Mouse (Mus musculus): ENCODE measurements around the gene Hdhd3. TPM values are rescaled to one million over a fixed set of nuclear protein-coding genes. Genes with fewer than 3 reads are reported as not detected.

Gene Hdhd3
- polyA plus RNA-seq (2015; fragmentation: Nextera tagmentation; extraction: Ambion mirVana) = 12.6 and 13.9 TPM in 2 replicates

DNA sequence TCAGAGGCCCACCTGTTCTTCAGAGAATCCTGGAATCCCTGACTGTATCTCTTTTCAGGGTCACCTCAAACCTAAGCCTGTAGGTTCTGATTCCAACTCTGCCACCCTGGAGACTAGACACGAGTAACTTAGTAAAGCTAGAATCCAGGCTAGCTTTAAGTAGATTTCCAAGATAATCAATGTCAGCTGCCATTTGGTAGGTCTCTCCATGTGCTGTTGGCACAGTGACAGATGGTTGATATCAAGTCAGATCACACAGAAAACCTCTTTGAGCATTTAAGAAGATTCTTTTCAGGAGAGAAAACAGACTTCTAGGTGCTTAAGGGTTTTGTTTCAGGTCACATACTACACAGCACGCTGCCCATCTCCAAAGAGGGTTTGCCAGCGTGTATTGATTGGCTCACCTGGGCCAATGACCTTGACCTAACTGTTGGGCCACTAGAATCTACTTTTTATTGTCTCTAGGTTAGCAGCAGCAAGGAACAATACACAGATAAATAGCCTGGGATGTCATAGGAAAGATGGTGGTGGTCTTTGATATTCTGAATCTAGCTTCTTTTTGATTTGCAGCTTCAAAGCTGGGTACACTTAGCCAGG, at the start of gene Hdhd3:
Gene Hdhd3, minus strand, starts transcription at position 94 of the 597 bp plus-strand sequence.

GRCm38 (mm10) chr4:62524651-62525488, 21.6 kb upstream of the Hdhd3 start, which contains the start of the genes Pole3 and 4933430I17Rik:
Gene Pole3 (minus strand): TSS chr4:62525068.
Gene 4933430I17Rik (plus strand): TSS chr4:62525369.

GRCm38 (mm10) chr4:62519849-62520233, 16.6 kb upstream of the Hdhd3 start, which contains the start of gene Alad:
Gene Alad (minus strand): TSS chr4:62519918.

DNA sequence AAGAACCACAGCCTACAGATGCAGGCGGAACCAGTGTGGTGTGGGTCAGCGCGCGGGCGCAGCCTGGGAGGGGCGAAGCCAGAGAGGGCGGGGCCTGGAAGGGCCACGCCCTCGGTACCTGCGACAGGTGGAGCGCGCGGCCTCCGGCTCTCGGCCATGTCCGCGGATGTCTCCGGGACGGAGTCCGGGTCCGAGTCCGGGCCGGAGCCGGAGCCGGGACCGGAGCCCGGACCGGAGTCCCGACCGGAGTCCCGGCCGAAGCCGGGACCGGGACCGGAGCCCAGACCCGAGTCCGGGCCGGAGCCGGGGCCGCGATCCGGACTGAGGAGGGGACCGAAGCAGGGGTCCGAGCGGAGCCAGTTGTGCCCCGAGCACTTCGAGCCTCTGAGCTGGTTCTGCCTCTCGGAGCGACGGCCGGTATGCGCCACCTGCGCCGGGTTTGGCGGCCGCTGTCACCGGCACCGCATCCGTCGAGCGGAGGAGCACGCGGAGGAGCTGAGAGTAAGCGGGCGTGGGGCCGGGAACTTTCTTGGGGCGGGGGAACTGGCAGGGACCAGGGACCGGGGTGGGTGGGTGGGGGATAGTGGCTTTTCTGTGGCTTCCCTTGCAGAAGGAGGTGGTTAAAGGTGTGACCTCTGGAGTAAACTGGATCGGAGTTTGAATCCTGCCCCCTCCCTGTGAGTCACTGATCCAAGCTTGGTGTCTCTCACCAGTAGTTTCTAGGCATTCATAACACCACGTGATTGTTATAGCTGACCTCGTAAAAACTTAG, 23.1 kb downstream of the Hdhd3 start, which contains the start of gene Bspry:
Gene Bspry, plus strand, starts transcription at position 117 of the 772 bp plus-strand sequence.

DNA sequence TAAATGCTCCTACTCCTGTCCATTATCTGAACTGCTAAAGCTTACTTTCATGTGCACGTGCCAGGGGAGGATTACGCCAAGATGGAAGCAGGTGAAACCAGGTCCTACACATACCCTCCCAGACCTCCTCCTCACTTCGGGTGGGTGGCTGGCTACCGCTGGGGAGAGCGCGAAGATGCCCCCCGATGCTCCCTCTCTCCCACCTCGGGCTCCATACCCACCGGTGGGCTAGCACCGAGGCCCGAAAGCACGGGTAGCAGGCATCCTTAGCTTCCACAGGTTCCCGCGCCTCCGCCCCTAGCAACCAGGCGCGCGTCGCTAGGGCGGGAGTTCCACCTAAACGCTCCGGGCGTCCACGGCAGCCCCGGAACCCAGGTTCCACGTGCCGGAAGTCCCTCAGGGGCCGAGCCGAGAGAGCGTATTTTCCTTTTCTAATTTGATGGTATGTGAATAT, 32.6 kb downstream of the Hdhd3 start, which contains the start of gene Wdr31:
Gene Wdr31, minus strand, starts transcription at position 299 of the 454 bp plus-strand sequence.

Other genes with a start within 250 kb of the Hdhd3 start
- gene Slc31a2, start 240.9 kb downstream of the Hdhd3 start, polyA plus RNA-seq (2015; fragmentation: Nextera tagmentation; extraction: Ambion mirVana) = 52.7 and 61.7 TPM in 2 replicates
- gene Fkbp15, start 142.9 kb downstream of the Hdhd3 start, polyA plus RNA-seq (2015; fragmentation: Nextera tagmentation; extraction: Ambion mirVana) = 16.7 and 22.4 TPM in 2 replicates
- gene Slc31a1, start 142.7 kb downstream of the Hdhd3 start, polyA plus RNA-seq (2015; fragmentation: Nextera tagmentation; extraction: Ambion mirVana) = 80.9 and 95.1 TPM in 2 replicates
- 166 and 207 TPM in 2 replicates for gene Cdc26, start 94.8 kb downstream of the Hdhd3 start, polyA plus RNA-seq (2015; fragmentation: Nextera tagmentation; extraction: Ambion mirVana)
- gene Prpf4, start 94.7 kb downstream of the Hdhd3 start, polyA plus RNA-seq (2015; fragmentation: Nextera tagmentation; extraction: Ambion mirVana) = 9.6 and 15.4 TPM in 2 replicates
- gene Rnf183, start 68.2 kb downstream of the Hdhd3 start, polyA plus RNA-seq (2015; fragmentation: Nextera tagmentation; extraction: Ambion mirVana) = not detected in 2 replicates
- 6.7 and 8.5 TPM in 2 replicates for gene Wdr31, start 32.6 kb downstream of the Hdhd3 start, polyA plus RNA-seq (2015; fragmentation: Nextera tagmentation; extraction: Ambion mirVana)
- gene Bspry, start 23.4 kb downstream of the Hdhd3 start, polyA plus RNA-seq (2015; fragmentation: Nextera tagmentation; extraction: Ambion mirVana) = 1.4 and 2.8 TPM in 2 replicates
- 75.4 and 134 TPM in 2 replicates for gene Alad, start 16.5 kb upstream of the Hdhd3 start, polyA plus RNA-seq (2015; fragmentation: Nextera tagmentation; extraction: Ambion mirVana)
- 49.4 and 75.7 TPM in 2 replicates for gene Pole3, start 21.6 kb upstream of the Hdhd3 start, polyA plus RNA-seq (2015; fragmentation: Nextera tagmentation; extraction: Ambion mirVana)
- 0.23 and 0.27 TPM in 2 replicates for gene 4933430I17Rik, start 21.9 kb upstream of the Hdhd3 start, polyA plus RNA-seq (2015; fragmentation: Nextera tagmentation; extraction: Ambion mirVana)
- gene Rgs3, start 56.4 kb upstream of the Hdhd3 start, polyA plus RNA-seq (2015; fragmentation: Nextera tagmentation; extraction: Ambion mirVana) = 27.0 and 40.0 TPM in 2 replicates